Mouse (Mus musculus) liver, embryonic 13.5 days (tissue): Measurements from ENCODE around the gene Mdga1. TPM values are rescaled to one million over a fixed set of nuclear protein-coding genes. Genes with fewer than 3 reads are reported as not detected.

Experiments used
- ATAC-seq: fragments of 200-750 bp; cut with Nextera tagmentation; 2 replicates; pipeline ENCODE4 v1.8.0; 2017; ENCODE audit warnings: low read depth, mild to moderate bottlenecking, moderate number of reproducible peaks, moderate library complexity
- DNase-seq: peaks from one replicate; pipeline ENCODE4 v3.0.0; 2022
- H3K27ac ChIP-seq: fragments of 300-500 bp; sonication (generic); 2 replicates; pipeline ENCODE4 v1.5.1; 2015; ENCODE audit warnings: moderate library complexity, mild to moderate bottlenecking, inconsistent platforms
- H3K27me3 ChIP-seq: fragments of 300-500 bp; sonication (generic); 2 replicates; pipeline ENCODE4 v1.6.1; 2015; ENCODE audit warnings: mild to moderate bottlenecking, inconsistent platforms
- H3K36me3 ChIP-seq: fragments of 300-500 bp; sonication (generic); 2 replicates; pipeline ENCODE4 v1.6.1; 2015; ENCODE audit warnings: mild to moderate bottlenecking, inconsistent platforms
- H3K4me1 ChIP-seq: fragments of 300-500 bp; sonication (generic); replicated peaks from 2 replicates; pipeline ENCODE4 v1.6.1; 2015; ENCODE audit warnings: inconsistent platforms
- H3K4me2 ChIP-seq: fragments of 300-500 bp; sonication (generic); 2 replicates; pipeline ENCODE4 v1.6.1; 2015; ENCODE audit warnings: inconsistent platforms, mild to moderate bottlenecking, moderate library complexity
- H3K4me3 ChIP-seq: fragments of 300-500 bp; sonication (generic); replicated peaks from 2 replicates; pipeline ENCODE4 v1.5.1; 2015; ENCODE audit warnings: mild to moderate bottlenecking, inconsistent platforms
- H3K9ac ChIP-seq: fragments of 300-500 bp; sonication (generic); 2 replicates; pipeline ENCODE4 v1.6.1; 2015; ENCODE audit warnings: mild to moderate bottlenecking, inconsistent platforms
- H3K9me3 ChIP-seq: fragments of 300-500 bp; sonication (generic); replicated peaks from 2 replicates; pipeline ENCODE4 v1.6.1; 2016; ENCODE audit warnings: inconsistent platforms
- WGBS: fragments of 180-500 bp; shearing (Covaris S2); methylation state at CpG from one replicate; pipeline ENCODE4 v1.1.7; 2015; ENCODE audit not compliant: insufficient replicate concordance; 5-methylcytosine and 5-hydroxymethylcytosine counted together
- polyA plus RNA-seq: library from polyadenylated mRNA; unstranded; fragments of >200 nt; fragmentation: Nextera tagmentation; extraction: Ambion mirVana; gene quantifications from 2 replicates; pipeline ENCODE4 v1.2.1, GENCODE M21; 2015

The Mdga1 gene
- polyA plus RNA-seq, 1 experiment from 2014 or later, result 1.1 TPM

DNA sequence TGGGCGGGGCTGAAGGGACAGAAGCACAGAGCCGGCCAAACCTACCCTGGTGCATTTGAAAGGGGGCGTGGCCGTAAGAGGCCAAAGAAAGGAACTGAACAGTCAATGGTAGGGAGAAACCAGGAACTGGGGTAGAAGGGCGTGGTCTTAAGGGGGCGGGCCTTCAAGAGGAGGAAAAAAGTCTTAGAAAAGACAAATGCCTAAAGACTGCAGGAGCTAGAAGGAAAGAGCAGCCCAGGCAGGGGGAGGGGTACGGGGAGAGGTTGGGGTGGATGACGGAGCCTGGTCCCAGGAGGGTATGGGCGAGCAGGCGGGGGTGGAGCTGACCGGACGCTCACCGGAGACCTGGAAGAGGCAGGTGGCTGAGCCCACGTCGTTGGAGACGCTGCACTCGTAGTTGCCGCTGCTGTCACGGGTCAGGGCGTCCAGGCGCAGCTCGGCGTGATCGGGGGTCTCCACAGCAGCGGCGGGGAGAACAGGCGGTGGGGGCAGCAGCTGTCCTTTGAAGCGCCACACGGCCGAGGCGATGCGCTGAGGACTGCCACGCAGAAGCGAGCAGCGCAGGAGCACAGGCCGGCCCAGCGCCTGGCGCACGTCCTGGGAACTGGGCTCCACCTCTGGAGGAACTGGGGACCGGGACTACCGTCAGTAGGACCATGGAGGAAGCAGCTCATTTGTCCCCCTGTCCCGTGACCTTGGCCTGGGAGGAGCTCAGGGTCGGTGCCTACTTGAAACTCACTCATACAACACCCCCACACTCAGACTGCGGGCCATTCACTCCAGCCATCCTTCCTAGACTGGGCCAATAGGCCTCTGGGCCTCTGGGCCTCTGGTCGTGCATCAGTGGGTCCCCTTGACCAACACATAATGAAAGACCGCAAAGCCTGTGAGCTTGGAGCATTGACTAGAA lies 127.9 kb downstream of the Mdga1 start:
- no peaks in the 10 kb centered on the region for H3K36me3 ChIP-seq
- peak overlapping the region; percentile 43; the same call in 1 of the 2 replicates for H3K27ac ChIP-seq
- peak; percentile 70 for DNase-seq
- peak overlapping the region; percentile 70 for H3K9ac ChIP-seq
- no peaks in the 10 kb centered on the region for H3K9me3 ChIP-seq
- peaks cover 3% of the 10 kb centered on the region; the same call in 1 of the 2 replicates for H3K27me3 ChIP-seq
- H3K4me3 ChIP-seq, result peak overlapping the region; percentile 65
- peaks cover 24% of the 10 kb centered on the region for H3K4me1 ChIP-seq
- ATAC-seq, result peak; percentile 87
- peak overlapping the region; percentile 89 for H3K4me2 ChIP-seq
- WGBS, result 7% methylated on average over 46 of the region's 46 CpGs

- Histone ChIP-seq H3K4me3 (no peak overlapping the region), H3K4me1 (peaks cover 24% of the 10 kb centered on the region), H3K9ac (no peak overlapping the region), H3K9me3 (no peaks in the 10 kb centered on the region), H3K27ac (no peak overlapping the region), H3K4me2 (no peak overlapping the region), H3K36me3 (no peaks in the 10 kb centered on the region), H3K27me3 (peaks cover 3% of the 10 kb centered on the region; the same call in 1 of the 2 replicates)
- 56% methylated on average over 3 of the region's 3 CpGs for WGBS
- ATAC-seq, result no peak
- no peak for DNase-seq
Observed at GRCm38 (mm10) chr17:29838029-29838428, 131.9 kb downstream of the Mdga1 start.

- Histone ChIP-seq H3K4me3 (no peak overlapping the region), H3K4me2 (no peak overlapping the region), H3K27ac (no peak overlapping the region), H3K9ac (no peak overlapping the region), H3K4me1 (peaks cover 20% of the 10 kb centered on the region), H3K9me3 (no peaks in the 10 kb centered on the region), H3K27me3 (peaks cover 3% of the 10 kb centered on the region; the same call in 1 of the 2 replicates), H3K36me3 (no peaks in the 10 kb centered on the region)
- no peak for ATAC-seq
- no peak for DNase-seq
- 44% methylated on average over 8 of the region's 8 CpGs for WGBS
Observed at GRCm38 (mm10) chr17:29837441-29837840, 132.4 kb downstream of the Mdga1 start.

GRCm38 (mm10) chr17:29834768-29835167 lies 135.1 kb downstream of the Mdga1 start:
- no peak for ATAC-seq
- 64% methylated on average over 7 of the region's 7 CpGs for WGBS

GRCm38 (mm10) chr17:29834333-29834732 lies 135.6 kb downstream of the Mdga1 start:
- H3K9ac ChIP-seq, result no peak overlapping the region
- 78% methylated on average over 9 of the region's 9 CpGs for WGBS
- no peaks in the 10 kb centered on the region for H3K36me3 ChIP-seq
- H3K9me3 ChIP-seq, result no peaks in the 10 kb centered on the region
- H3K4me3 ChIP-seq, result no peak overlapping the region
- H3K4me2 ChIP-seq, result no peak overlapping the region
- peaks cover 10% of the 10 kb centered on the region; the same call in 1 of the 2 replicates for H3K27me3 ChIP-seq
- ATAC-seq (no peak), DNase-seq (no peak)
- no peak overlapping the region for H3K27ac ChIP-seq
- H3K4me1 ChIP-seq, result peaks cover 7% of the 10 kb centered on the region; the same call in 1 of the 2 replicates

More at GRCm38 (mm10) chr17:29834768-29835167, 135.1 kb downstream of the Mdga1 start:
- Histone ChIP-seq H3K27ac (no peak overlapping the region), H3K9me3 (no peaks in the 10 kb centered on the region), H3K27me3 (peaks cover 10% of the 10 kb centered on the region; the same call in 1 of the 2 replicates), H3K36me3 (no peaks in the 10 kb centered on the region), H3K4me2 (no peak overlapping the region), H3K4me3 (no peak overlapping the region), H3K4me1 (peaks cover 7% of the 10 kb centered on the region; the same call in 1 of the 2 replicates), H3K9ac (no peak overlapping the region)
- DNase-seq, result no peak

GRCm38 (mm10) chr17:29831696-29832095 lies 138.2 kb downstream of the Mdga1 start:
- no peak overlapping the region for H3K4me2 ChIP-seq
- H3K4me3 ChIP-seq, result no peak overlapping the region
- DNase-seq, result no peak
- no peak for ATAC-seq
- no peaks in the 10 kb centered on the region for H3K36me3 ChIP-seq
- H3K27ac ChIP-seq, result no peak overlapping the region
- no peak overlapping the region for H3K9ac ChIP-seq
- H3K4me1 ChIP-seq, result peaks cover 14% of the 10 kb centered on the region
- no peaks in the 10 kb centered on the region for H3K9me3 ChIP-seq
- WGBS, result 70% methylated on average over 11 of the region's 11 CpGs
- peaks cover 7% of the 10 kb centered on the region; the same call in 1 of the 2 replicates for H3K27me3 ChIP-seq

DNA sequence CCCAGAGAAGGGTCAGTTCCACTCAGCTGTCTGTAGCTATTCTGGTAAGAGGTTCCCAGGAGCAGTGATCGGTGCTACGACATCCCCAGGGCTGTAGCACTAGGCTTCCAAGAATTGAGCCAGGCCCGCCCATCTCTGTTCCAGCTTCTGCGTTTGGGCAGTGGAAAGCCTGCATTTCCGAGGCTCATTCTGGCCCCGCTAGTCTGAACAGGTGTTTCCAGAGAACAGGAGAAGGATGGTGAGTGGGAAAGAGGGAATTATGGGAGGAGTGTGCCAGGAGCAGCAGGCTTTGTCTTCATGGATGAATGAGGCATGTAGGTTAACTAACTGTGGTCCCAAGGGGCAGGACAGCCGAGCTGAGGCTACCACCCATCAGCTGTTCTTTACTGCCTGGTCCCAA lies 140.8 kb downstream of the Mdga1 start:
- Histone ChIP-seq H3K4me1 (peaks cover 15% of the 10 kb centered on the region), H3K36me3 (no peaks in the 10 kb centered on the region), H3K4me2 (no peak overlapping the region), H3K9me3 (no peaks in the 10 kb centered on the region), H3K4me3 (no peak overlapping the region), H3K27me3 (peaks cover 17% of the 10 kb centered on the region), H3K27ac (no peak overlapping the region), H3K9ac (no peak overlapping the region)
- DNase-seq (no peak), ATAC-seq (no peak)
- WGBS, result 65% methylated on average over 7 of the region's 7 CpGs

DNA sequence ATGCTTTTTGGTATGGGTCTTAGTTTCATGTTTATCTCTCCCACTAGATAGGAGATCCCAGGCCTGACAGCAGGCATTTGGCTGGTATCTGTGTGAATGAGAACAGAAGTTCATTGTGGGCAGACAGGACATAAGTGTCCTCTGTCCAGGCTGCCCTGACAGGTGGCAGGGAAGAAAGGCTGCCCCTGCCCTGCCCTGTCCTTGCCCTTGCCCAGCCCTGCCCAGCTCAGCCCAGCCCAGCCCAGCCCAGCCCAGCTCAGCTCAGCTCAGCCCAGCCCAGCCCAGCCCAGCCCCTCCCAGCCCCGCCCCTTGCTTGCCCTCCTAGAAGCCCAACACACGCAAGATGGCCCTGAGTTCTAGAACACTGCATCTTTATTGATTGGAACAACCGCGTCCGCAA lies 142.3 kb downstream of the Mdga1 start:
- H3K27ac ChIP-seq, result no peak overlapping the region
- H3K4me2 ChIP-seq, result peak overlapping the region; percentile 10; the same call in 1 of the 2 replicates
- no peak overlapping the region for H3K4me3 ChIP-seq
- no peaks in the 10 kb centered on the region for H3K36me3 ChIP-seq
- peak; percentile 80 for ATAC-seq
- 52% methylated on average over 5 of the region's 5 CpGs for WGBS
- DNase-seq, result no peak
- peaks cover 31% of the 10 kb centered on the region for H3K27me3 ChIP-seq
- peaks cover 19% of the 10 kb centered on the region for H3K4me1 ChIP-seq
- H3K9ac ChIP-seq, result no peak overlapping the region
- no peaks in the 10 kb centered on the region for H3K9me3 ChIP-seq

- Histone ChIP-seq H3K27me3 (peaks cover 40% of the 10 kb centered on the region), H3K27ac (no peak overlapping the region)
- no peak for DNase-seq
Observed at GRCm38 (mm10) chr17:29824512-29825120, 145.3 kb downstream of the Mdga1 start.

DNA sequence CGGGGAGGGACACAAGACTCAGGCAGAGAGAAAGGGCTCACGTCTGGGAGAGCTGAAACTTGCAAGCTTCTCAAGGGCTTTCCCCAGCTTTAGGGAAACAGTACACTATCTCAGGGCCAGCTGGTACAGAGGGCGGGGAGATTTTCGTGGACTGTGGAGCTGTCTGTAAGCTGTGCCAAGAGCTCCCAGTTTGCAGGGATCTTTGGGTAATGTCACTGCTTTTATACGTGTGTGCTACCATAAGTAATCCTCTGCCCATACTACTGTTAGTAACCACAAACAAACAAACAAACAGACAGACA lies 145.7 kb downstream of the Mdga1 start:
- H3K9ac ChIP-seq, result no peak overlapping the region
- no peak for DNase-seq
- no peaks in the 10 kb centered on the region for H3K9me3 ChIP-seq
- peaks cover 44% of the 10 kb centered on the region for H3K27me3 ChIP-seq
- no peak overlapping the region for H3K4me2 ChIP-seq
- peaks cover 19% of the 10 kb centered on the region for H3K4me1 ChIP-seq
- H3K36me3 ChIP-seq, result no peaks in the 10 kb centered on the region
- no peak overlapping the region for H3K27ac ChIP-seq
- 30% methylated on average over 5 of the region's 5 CpGs for WGBS
- no peak for ATAC-seq
- H3K4me3 ChIP-seq, result no peak overlapping the region

More at GRCm38 (mm10) chr17:29824512-29825120, 145.3 kb downstream of the Mdga1 start:
- H3K4me1 ChIP-seq, result peaks cover 19% of the 10 kb centered on the region
- no peaks in the 10 kb centered on the region for H3K9me3 ChIP-seq
- WGBS, result 62% methylated on average over 4 of the region's 4 CpGs
- H3K4me2 ChIP-seq, result no peak overlapping the region
- no peaks in the 10 kb centered on the region for H3K36me3 ChIP-seq
- H3K4me3 ChIP-seq, result no peak overlapping the region
- ATAC-seq, result no peak
- no peak overlapping the region for H3K9ac ChIP-seq

DNA sequence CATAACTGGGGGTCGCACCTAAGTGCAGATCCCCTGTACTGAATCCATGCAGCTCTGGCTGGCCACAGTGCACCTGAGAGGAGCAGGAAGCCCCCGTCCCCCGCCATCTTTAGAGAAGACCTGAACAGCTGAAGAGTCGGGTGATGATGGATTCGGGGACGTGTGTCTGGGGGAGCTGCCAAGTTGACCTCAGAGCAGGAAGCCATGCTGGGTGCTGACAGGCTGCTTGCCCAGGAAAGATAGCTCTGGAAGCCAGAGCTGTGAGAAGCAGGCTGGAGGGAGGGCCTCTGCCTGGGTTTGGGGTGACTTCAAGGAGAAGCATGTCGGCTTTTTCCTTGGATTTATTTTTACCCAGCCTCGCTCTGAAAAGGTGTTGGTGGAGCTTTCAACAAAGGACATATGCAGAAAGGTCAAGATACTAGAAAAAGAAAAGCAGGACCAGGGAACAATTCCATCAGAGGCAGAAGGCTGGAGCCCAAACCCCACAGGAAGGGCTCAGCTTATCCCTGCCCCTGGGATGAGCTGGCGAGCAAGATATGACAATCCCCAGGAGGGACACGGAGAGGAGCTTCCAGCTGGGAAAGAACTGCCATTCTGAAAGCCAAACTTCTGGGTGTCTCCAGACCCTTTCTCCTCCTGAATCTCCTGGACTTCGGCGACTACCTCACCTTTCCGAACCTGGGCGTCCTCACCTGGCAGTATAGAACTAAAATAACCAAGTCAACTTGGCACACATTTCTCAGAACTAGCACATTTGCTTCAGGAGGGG lies 146.3 kb downstream of the Mdga1 start:
- Histone ChIP-seq H3K9ac (no peak overlapping the region), H3K9me3 (no peaks in the 10 kb centered on the region), H3K4me2 (no peak overlapping the region), H3K27me3 (peaks cover 45% of the 10 kb centered on the region), H3K27ac (no peak overlapping the region), H3K36me3 (no peaks in the 10 kb centered on the region), H3K4me3 (no peak overlapping the region), H3K4me1 (peaks cover 19% of the 10 kb centered on the region)
- DNase-seq (no peak), ATAC-seq (no peak)
- WGBS, result 48% methylated on average over 14 of the region's 14 CpGs
